Mouse (Mus musculus) thymus, adult 2 months (tissue): ENCODE data around the gene Cby3. TPM values are rescaled to one million over a fixed set of nuclear protein-coding genes. Genes with fewer than 3 reads are reported as not detected.
"Not testable (repeated sequence)": the region's sequence is repeated elsewhere in the genome, so short reads cannot be mapped to it uniquely, and the experiment has no call there.

ENCODE experiments used
- DNase-seq: peaks from one replicate; pipeline ENCODE4 v3.0.0; 2021
- H3K27ac ChIP-seq: fragments of 200-500 bp; 2 replicates; pipeline ENCODE4 v1.5.1; 2012; ENCODE audit warnings: low read length, control low read depth; ENCODE audit not compliant: control insufficient read depth, insufficient read depth
- H3K27me3 ChIP-seq: fragments of 200-500 bp; 2 replicates; pipeline ENCODE4 v1.6.1; 2012; ENCODE audit warnings: mild to moderate bottlenecking, low read length, moderate library complexity, mixed read lengths; ENCODE audit not compliant: control insufficient read depth, insufficient read depth
- H3K36me3 ChIP-seq: fragments of 200-500 bp; 2 replicates; pipeline ENCODE4 v1.6.1; 2012; ENCODE audit warnings: mild to moderate bottlenecking, low read length, moderate library complexity; ENCODE audit not compliant: control insufficient read depth, insufficient read depth
- H3K4me1 ChIP-seq: fragments of 200-500 bp; replicated peaks from 2 replicates; pipeline ENCODE4 v1.6.1; 2012; ENCODE audit warnings: low read length; ENCODE audit not compliant: control insufficient read depth, insufficient read depth
- H3K4me3 ChIP-seq: fragments of 200-500 bp; 2 replicates; pipeline ENCODE4 v1.5.1; 2012; ENCODE audit warnings: mild to moderate bottlenecking, low read length, control low read depth, moderate library complexity; ENCODE audit not compliant: control insufficient read depth, insufficient read depth
- CTCF ChIP-seq: fragments of 200-500 bp; IDR thresholded peaks from 2 replicates; pipeline ENCODE4 v1.5.1; 2012; ENCODE audit warnings: mild to moderate bottlenecking, control low read depth, low read length, moderate library complexity, borderline replicate concordance; ENCODE audit not compliant: control insufficient read depth, poor library complexity, insufficient read depth; ENCODE audit errors: extremely low read depth
- POLR2A ChIP-seq: fragments of 200-500 bp; IDR thresholded peaks from 2 replicates; pipeline ENCODE4 v1.6.1; 2012; ENCODE audit warnings: mild to moderate bottlenecking, low read length, control low read depth, moderate library complexity; ENCODE audit not compliant: control insufficient read depth, poor library complexity, insufficient read depth; ENCODE audit errors: extremely low read depth
- WGBS: fragments of 180-500 bp; shearing (Covaris S2); methylation state at CpG from one replicate; pipeline ENCODE4 v1.1.7; 2018; 5-methylcytosine and 5-hydroxymethylcytosine counted together
- polyA plus RNA-seq: library from polyadenylated mRNA; depleted of rRNA; stranded (reverse); fragments of >200 nt; gene quantifications from 2 replicates; pipeline ENCODE4 v1.2.3, GENCODE M21; 2012; rRNA removed

Cby3 gene
- polyA plus RNA-seq: 0.16 TPM in 1 of 2 replicates, not detected in the other

DNA sequence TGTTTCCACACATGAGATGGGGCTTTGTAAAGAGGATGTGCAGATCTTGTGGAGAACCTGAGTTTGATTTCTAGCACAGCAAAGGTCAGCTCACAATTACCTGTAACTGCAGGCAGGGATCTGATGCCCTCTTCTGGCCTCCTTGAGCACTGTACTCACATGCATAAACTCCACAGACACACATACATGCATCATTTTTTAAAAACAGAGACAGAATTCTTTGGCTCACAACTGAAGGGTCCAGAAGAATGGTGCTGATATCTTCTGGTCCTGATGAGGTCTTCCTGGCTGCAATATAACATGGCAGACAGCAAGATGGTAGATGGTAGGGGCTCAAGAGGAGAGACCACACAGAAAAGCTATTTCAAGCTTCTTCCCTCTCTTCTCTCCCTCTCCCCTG is at the start of gene Cby3:
Gene Cby3, plus strand, starts transcription at position 301 of the 400 bp plus-strand sequence.
- Histone ChIP-seq H3K4me1 (peaks cover 4% of the 10 kb centered on the region; the same call in 1 of the 2 replicates), H3K27me3 (no peaks in the 10 kb centered on the region; the same call in 1 of the 2 replicates), H3K27ac (no peak within 1 kb of the TSS), H3K4me3 (no peak within 1 kb of the TSS), H3K36me3 (no peaks in the 10 kb centered on the region)
- TF ChIP-seq POLR2A: no peak
- TF ChIP-seq CTCF: no peak
- DNase-seq: no peak

DNA sequence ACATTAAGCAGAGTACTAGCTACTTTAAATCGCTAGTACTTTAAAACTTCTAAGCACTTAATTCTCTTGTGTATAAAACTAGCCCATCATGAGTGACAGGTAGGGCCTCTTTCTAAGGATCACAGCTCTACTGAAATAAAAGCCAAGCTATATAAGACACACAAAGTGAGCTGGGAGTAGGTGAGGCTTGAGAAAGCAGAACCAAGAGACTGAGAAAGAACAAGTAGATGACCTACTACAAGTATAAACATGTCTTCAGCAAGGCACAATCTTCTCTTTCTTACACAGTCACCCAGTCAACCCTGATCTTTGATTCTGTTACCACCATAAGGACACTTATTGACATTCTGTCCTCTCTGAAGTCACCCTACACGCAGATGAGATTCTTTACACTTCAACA is 41.5 kb upstream of the Cby3 start:
- Histone ChIP-seq H3K4me3 (no peak overlapping the region), H3K36me3 (peaks cover 30% of the 10 kb centered on the region), H3K27me3 (no peaks in the 10 kb centered on the region), H3K27ac (no peak overlapping the region), H3K4me1 (no peaks in the 10 kb centered on the region)
- no peak for DNase-seq
- WGBS: 88% methylated on average over 2 of the region's 2 CpGs
- no peak for TF ChIP-seq CTCF
- TF ChIP-seq POLR2A: no peak

DNA sequence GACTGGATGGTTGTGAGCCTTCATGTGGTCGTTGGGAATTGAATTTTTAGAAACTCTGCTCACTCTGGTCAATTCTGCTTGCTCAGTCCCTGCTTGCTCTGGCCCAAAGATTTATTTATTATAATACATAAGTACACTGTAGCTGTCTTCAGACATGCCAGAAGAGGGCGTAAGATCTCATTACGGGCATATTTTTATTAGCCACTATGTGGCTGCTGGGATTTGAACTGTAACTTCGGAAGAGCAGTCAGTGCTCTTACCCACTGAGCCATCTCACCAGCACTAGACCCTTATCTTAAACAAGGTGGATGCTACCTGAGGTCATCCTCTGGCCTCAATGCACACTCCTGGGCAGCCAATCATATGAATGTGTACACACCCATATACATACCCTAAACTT is 34.9 kb upstream of the Cby3 start:
- not testable (repeated sequence) for H3K4me1 ChIP-seq, H3K27me3 ChIP-seq, H3K36me3 ChIP-seq

DNA sequence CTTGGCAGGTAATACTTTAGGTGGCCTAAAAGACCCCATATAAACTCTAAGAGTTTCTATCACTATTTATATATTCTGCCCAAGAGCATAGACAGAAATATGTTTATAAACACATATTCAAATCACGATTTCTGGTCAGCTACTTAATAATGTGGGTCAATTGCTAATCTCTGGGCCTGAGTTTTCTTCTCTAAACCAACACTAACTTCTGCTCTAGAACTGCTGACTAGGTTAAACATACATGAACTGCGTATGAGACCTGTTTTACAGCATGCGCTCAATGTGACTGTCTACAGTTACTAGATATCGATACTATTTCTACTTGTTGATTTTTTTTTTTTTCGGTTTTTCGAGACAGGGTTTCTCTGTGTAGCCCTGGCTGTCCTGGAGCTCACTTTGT is 33.0 kb upstream of the Cby3 start:
- no peak for DNase-seq
- TF ChIP-seq CTCF (no peak), POLR2A (no peak)
- Histone ChIP-seq H3K27ac (no peak overlapping the region), H3K27me3 (no peaks in the 10 kb centered on the region), H3K4me1 (no peaks in the 10 kb centered on the region), H3K36me3 (no peaks in the 10 kb centered on the region), H3K4me3 (no peak overlapping the region)
- WGBS: 92% methylated on average over 6 of the region's 6 CpGs

More for the DNA sequence above, 34.9 kb upstream of the Cby3 start:
- WGBS: 79% methylated on average over 4 of the region's 4 CpGs
- H3K4me3 ChIP-seq, H3K27ac ChIP-seq, DNase-seq: not testable (repeated sequence)

DNA sequence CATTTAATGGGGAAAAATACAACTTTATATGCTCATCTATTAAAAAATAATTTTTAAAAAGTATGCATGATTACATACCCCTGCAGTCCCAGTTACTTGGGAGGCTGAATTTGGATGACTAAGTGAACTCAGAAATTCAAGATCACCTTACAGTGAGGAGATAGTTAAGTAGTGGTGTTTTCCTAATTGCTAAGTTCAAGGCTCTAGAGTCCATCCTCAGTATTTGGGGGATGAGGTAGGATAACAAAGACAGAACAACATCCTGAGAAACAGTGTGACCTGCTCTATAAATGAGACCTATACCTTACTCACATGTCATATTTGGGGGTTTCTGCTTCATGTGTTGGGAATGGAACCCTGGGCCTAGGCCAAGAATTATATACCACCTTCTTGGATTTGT is 31.9 kb upstream of the Cby3 start:
- no peak overlapping the region for H3K4me3 ChIP-seq
- no peaks in the 10 kb centered on the region for H3K27me3 ChIP-seq
- no peak overlapping the region for H3K27ac ChIP-seq
- TF ChIP-seq CTCF: no peak
- TF ChIP-seq POLR2A: no peak
- no peak for DNase-seq
- no peaks in the 10 kb centered on the region for H3K36me3 ChIP-seq
- no peaks in the 10 kb centered on the region for H3K4me1 ChIP-seq

DNA sequence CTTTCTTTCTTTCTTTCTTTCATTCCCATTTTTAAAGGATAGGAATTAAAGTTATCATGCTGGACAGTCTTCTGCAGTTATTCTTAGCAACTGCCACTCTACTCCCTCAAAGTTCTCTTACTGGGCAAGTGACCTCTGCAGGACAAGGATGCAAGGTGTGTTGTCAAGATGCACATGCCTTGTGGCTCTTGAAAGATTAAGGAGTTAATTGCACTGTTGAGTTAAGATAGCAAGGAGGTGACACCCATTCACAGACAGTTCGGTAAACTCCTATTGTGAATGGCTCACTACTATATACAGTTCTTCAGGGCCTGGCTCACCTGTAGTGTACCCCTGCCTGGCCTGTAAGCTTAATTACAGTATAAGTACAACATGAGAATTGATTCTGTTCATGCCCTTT is 30.4 kb upstream of the Cby3 start:
- no peak overlapping the region for H3K4me3 ChIP-seq
- no peak overlapping the region for H3K27ac ChIP-seq
- no peaks in the 10 kb centered on the region for H3K27me3 ChIP-seq
- H3K36me3 ChIP-seq: no peaks in the 10 kb centered on the region
- 16% methylated on average over 1 of the region's 1 CpGs for WGBS
- TF ChIP-seq POLR2A: no peak
- no peak for TF ChIP-seq CTCF
- no peaks in the 10 kb centered on the region for H3K4me1 ChIP-seq
- DNase-seq: no peak

DNA sequence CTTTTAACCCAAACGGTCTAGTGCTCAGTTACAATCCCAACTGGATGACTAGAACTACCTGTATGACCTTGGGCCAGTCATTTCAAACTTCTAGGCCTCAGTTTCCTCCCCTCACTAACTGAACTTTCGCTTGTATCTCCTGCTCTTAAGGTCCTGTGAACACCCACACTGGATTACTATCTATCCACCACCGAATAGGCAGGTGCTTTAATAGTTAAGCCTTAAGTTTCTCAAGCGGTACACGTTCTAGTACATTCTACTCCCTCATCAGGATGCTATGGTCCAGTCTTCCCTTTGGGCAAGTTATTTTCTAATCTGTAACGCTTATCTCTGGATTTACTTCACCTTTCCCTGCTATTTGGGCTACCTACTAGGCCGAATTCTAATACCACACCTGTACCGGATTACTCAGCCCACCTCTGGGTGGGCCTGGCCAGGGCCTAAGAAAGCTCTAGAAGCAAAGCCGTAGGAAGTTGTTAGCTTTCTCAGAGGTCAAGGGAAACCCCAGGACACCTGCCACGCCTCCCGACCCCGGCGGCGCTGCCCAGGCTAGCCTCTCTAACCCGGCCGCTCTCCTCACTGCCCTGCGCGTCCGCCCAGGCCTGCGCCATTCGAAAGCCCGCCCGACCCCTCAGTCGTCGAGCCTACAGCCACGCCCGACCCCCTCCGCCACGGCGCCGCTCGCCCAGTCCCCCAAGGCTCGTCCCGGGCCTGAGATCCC is 29.4 kb upstream of the Cby3 start:
- Histone ChIP-seq H3K4me1 (no peaks in the 10 kb centered on the region), H3K27me3 (no peaks in the 10 kb centered on the region), H3K4me3 (peak overlapping the region; percentile 85), H3K36me3 (no peaks in the 10 kb centered on the region), H3K27ac (no peak overlapping the region)
- TF ChIP-seq CTCF: no peak
- TF ChIP-seq POLR2A: no peak
- DNase-seq: no peak
- WGBS: under 1% methylated on average over 34 of the region's 34 CpGs
